ENCODE assay signal across 15 mouse cellular contexts in genomic region chr7:31140302-31140701, GRCm38 (mm10). TPM values are rescaled to one million over a fixed set of nuclear protein-coding genes. Genes with fewer than 3 reads are reported as not detected.
DNase-seq lines count a peak whose midpoint lies in the region; ATAC-seq and TF ChIP-seq lines count a peak whose summit lies in the region.
"Had no signal": no experiment of that assay in that cellular context is flagged by ENCODE, and none has a peak within 500 bp of the region (broad histone marks: within the 10 kb centered on the region; RNA-seq: fewer than 3 reads in every experiment).

No protein-coding gene starts in this region.

- WGBS in heart, embryonic 10.5 days, result 26% methylated on average over 4 of the region's 4 CpGs
- 20% methylated on average over 4 of the region's 4 CpGs for WGBS in heart, embryonic 14.5 days
- 88% methylated on average over 4 of the region's 4 CpGs for WGBS in hindbrain, postnatal 0 days
- WGBS in hindbrain, embryonic 13.5 days, result 86% methylated on average over 4 of the region's 4 CpGs

- peak; percentile 6 for DNase-seq in cerebellum, adult 11 months
- DNase-seq in cerebellum, adult 9-11 months, result no peak
- DNase-seq in heart, embryonic 10.5 days (ENCODE audit: low spot score), result no peak
- no peak for DNase-seq in heart, adult 18-20 months
- DNase-seq in heart, postnatal 10 days, result no peak
- DNase-seq in hindbrain, postnatal 0 days (ENCODE audit: low spot score), result no peak
- DNase-seq: adrenal gland, adult 8-10 months had no signal

- intact Hi-C loops in heart, postnatal 10 days (cut with DNase I), result no loop called here

- H3K36me3 ChIP-seq in heart, embryonic 10.5 days, result peaks cover 93% of the 10 kb centered on the region
- H3K36me3 ChIP-seq in heart, embryonic 14.5 days (ENCODE audit: control insufficient read depth, insufficient read depth, low read length), result peaks cover 85% of the 10 kb centered on the region
- peaks cover 78% of the 10 kb centered on the region for H3K36me3 ChIP-seq in hindbrain, postnatal 0 days (ENCODE audit: insufficient read depth, low read length)
- peaks cover 87% of the 10 kb centered on the region for H3K36me3 ChIP-seq in hindbrain, embryonic 13.5 days

- no peak overlapping the region for H3K4me3 ChIP-seq in heart, embryonic 10.5 days
- no peak overlapping the region for H3K4me3 ChIP-seq in heart, embryonic 14.5 days (ENCODE audit: control insufficient read depth in 1 of 2, insufficient read depth in 1 of 2, low read depth in 1 of 2, low read length in 2 of 2)
- H3K4me3 ChIP-seq in hindbrain, postnatal 0 days (ENCODE audit: low read length), result no peak overlapping the region
- H3K4me3 ChIP-seq in hindbrain, embryonic 13.5 days, result no peak overlapping the region
- H3K4me3 ChIP-seq: embryonic facial prominence, embryonic 12.5 days; forebrain, embryonic 15.5 days; kidney, embryonic 15.5 days had no signal

- no peak overlapping the region for H3K9ac ChIP-seq in heart, embryonic 14.5 days (ENCODE audit: low read length)
- no peak overlapping the region for H3K9ac ChIP-seq in hindbrain, postnatal 0 days (replicated peaks; ENCODE audit: low read length)
- H3K9ac ChIP-seq in hindbrain, embryonic 13.5 days, result no peak overlapping the region
- H3K9ac ChIP-seq: embryonic facial prominence, embryonic 12.5 days; forebrain, embryonic 15.5 days; hindbrain, embryonic 14.5 days; kidney, embryonic 15.5 days had no signal

- no peak for TF ChIP-seq CTCF in hindbrain, postnatal 0 days (IDR thresholded peaks at IDR 0.05; ENCODE audit: low read depth)

- peaks cover 19% of the 10 kb centered on the region for H3K4me1 ChIP-seq in heart, embryonic 10.5 days
- H3K4me1 ChIP-seq in heart, embryonic 14.5 days (ENCODE audit: control insufficient read depth in 2 of 2, insufficient read depth in 2 of 2, low read length in 2 of 2), result peaks cover 7% of the 10 kb centered on the region in 2 experiments; a peak in 3 of 4 replicates
- H3K4me1 ChIP-seq in hindbrain, postnatal 0 days (ENCODE audit: insufficient read depth, low read length), result no peaks in the 10 kb centered on the region
- no peaks in the 10 kb centered on the region for H3K4me1 ChIP-seq in hindbrain, embryonic 13.5 days (replicated peaks)
- H3K4me1 ChIP-seq: embryonic facial prominence, embryonic 12.5 days; forebrain, embryonic 15.5 days; kidney, embryonic 15.5 days had no signal

- 0 out of 2 replicates have a peak overlapping the region, but pooled peaks have one; percentile 7 for H3K27ac ChIP-seq in heart, embryonic 10.5 days
- H3K27ac ChIP-seq in heart, embryonic 14.5 days (replicated peaks in 1 of 2; ENCODE audit: control insufficient read depth in 1 of 2, insufficient read depth in 1 of 2, low read depth in 2 of 2, low read length in 2 of 2), result peak overlapping the region; percentile 43 to 47
- no peak overlapping the region for H3K27ac ChIP-seq in hindbrain, postnatal 0 days
- H3K27ac ChIP-seq in hindbrain, embryonic 13.5 days, result no peak overlapping the region
- H3K27ac ChIP-seq: embryonic facial prominence, embryonic 12.5 days; forebrain, embryonic 15.5 days; hindbrain, embryonic 14.5 days; kidney, embryonic 15.5 days had no signal

- no peaks in the 10 kb centered on the region for H3K9me3 ChIP-seq in heart, embryonic 10.5 days
- H3K9me3 ChIP-seq in heart, embryonic 14.5 days (ENCODE audit: control insufficient read depth, low read length), result no peaks in the 10 kb centered on the region
- no peaks in the 10 kb centered on the region for H3K9me3 ChIP-seq in hindbrain, postnatal 0 days (ENCODE audit: low read length)
- H3K9me3 ChIP-seq in hindbrain, embryonic 13.5 days, result no peaks in the 10 kb centered on the region
- H3K9me3 ChIP-seq: embryonic facial prominence, embryonic 12.5 days; forebrain, embryonic 15.5 days; kidney, embryonic 15.5 days had no signal

- no peak overlapping the region for H3K4me2 ChIP-seq in heart, embryonic 14.5 days (ENCODE audit: low read length)
- H3K4me2 ChIP-seq in hindbrain, postnatal 0 days (ENCODE audit: low read depth, low read length), result no peak overlapping the region
- no peak overlapping the region for H3K4me2 ChIP-seq in hindbrain, embryonic 13.5 days
- H3K4me2 ChIP-seq: embryonic facial prominence, embryonic 12.5 days; forebrain, embryonic 15.5 days; hindbrain, embryonic 14.5 days; kidney, embryonic 15.5 days had no signal

- peak; percentile 49; the same call in 1 of the 2 replicates for ATAC-seq in heart, embryonic 14.5 days (ENCODE audit: insufficient number of reproducible peaks, insufficient read depth, low FRiP score, low read depth)
- ATAC-seq in hindbrain, postnatal 0 days, result 0 out of 2 replicates have a peak, but pooled peaks have one; percentile 4
- ATAC-seq in hindbrain, embryonic 13.5 days (ENCODE audit: low FRiP score), result no peak
- ATAC-seq: forebrain, embryonic 15.5 days had no signal

- no peaks in the 10 kb centered on the region for H3K27me3 ChIP-seq in heart, embryonic 10.5 days (ENCODE audit: insufficient read depth, poor library complexity, severe bottlenecking)
- no peaks in the 10 kb centered on the region for H3K27me3 ChIP-seq in heart, embryonic 14.5 days (ENCODE audit: control insufficient read depth, insufficient read depth, low read length)
- no peaks in the 10 kb centered on the region for H3K27me3 ChIP-seq in hindbrain, postnatal 0 days (ENCODE audit: insufficient read depth, low read length)
- H3K27me3 ChIP-seq in hindbrain, embryonic 13.5 days, result no peaks in the 10 kb centered on the region
- H3K27me3 ChIP-seq: embryonic facial prominence, embryonic 12.5 days; forebrain, embryonic 15.5 days; kidney, embryonic 15.5 days had no signal

RNA-seq across cellular contexts. Expression of gene Scn1b, which starts 13.5 kb away (rescaled TPM):
- polyA plus RNA-seq in heart, embryonic 10.5 days (2016; fragmentation: Nextera tagmentation; extraction: Ambion mirVana), result 3.9 and 4.3 TPM in 2 replicates
- 10 to 100 TPM; 39.2 to 40.1 TPM for total RNA-seq in heart, adult 18-20 months (2021)
- polyA plus RNA-seq in heart, embryonic 14.5 days (2014; fragmentation: Nextera tagmentation; extraction: Ambion mirVana), result 3.4 and 3.7 TPM in 2 replicates
- 10 to 100 TPM; 13.2 to 13.9 TPM for total RNA-seq in heart, postnatal 10 days (2021)
- total RNA-seq in hindbrain, postnatal 0 days (2014; rRNA removed), result 65.7 and 69.5 TPM in 2 replicates
- 44.3 and 46.0 TPM in 2 replicates for polyA plus RNA-seq in hindbrain, postnatal 0 days (2015; fragmentation: Nextera tagmentation; extraction: Ambion mirVana)
- 4.7 and 5.2 TPM in 2 replicates for polyA plus RNA-seq in hindbrain, embryonic 13.5 days (2015; fragmentation: Nextera tagmentation; extraction: Ambion mirVana)
- total RNA-seq: G1E had no signal
- polyA plus RNA-seq: CD4-positive, CD25-positive, alpha-beta regulatory T cell, adult 4 months; G1E had no signal

RNA-seq across cellular contexts. Expression of gene Gramd1a, which starts 15.4 kb away (rescaled TPM):
- polyA plus RNA-seq in heart, embryonic 10.5 days (2016; fragmentation: Nextera tagmentation; extraction: Ambion mirVana), result 58.1 and 70.9 TPM in 2 replicates
- 10 to 100 TPM; 26.6 to 34.5 TPM for total RNA-seq in heart, adult 18-20 months (2021)
- 45.9 and 51.4 TPM in 2 replicates for polyA plus RNA-seq in heart, embryonic 14.5 days (2014; fragmentation: Nextera tagmentation; extraction: Ambion mirVana)
- total RNA-seq in heart, postnatal 10 days (2021), result 10 to 100 TPM; 25.6 to 31.4 TPM
- total RNA-seq in hindbrain, postnatal 0 days (2014; rRNA removed), result 256 and 258 TPM in 2 replicates
- 137 and 143 TPM in 2 replicates for polyA plus RNA-seq in hindbrain, postnatal 0 days (2015; fragmentation: Nextera tagmentation; extraction: Ambion mirVana)
- polyA plus RNA-seq in hindbrain, embryonic 13.5 days (2015; fragmentation: Nextera tagmentation; extraction: Ambion mirVana), result 227 and 231 TPM in 2 replicates

RNA-seq across cellular contexts. Expression of gene Hpn, which starts 25.2 kb away (rescaled TPM):
- polyA plus RNA-seq in heart, embryonic 10.5 days (2016; fragmentation: Nextera tagmentation; extraction: Ambion mirVana), result 3.6 and 15.0 TPM in 2 replicates
- 1 to 10 TPM; 2.2 to 2.4 TPM for total RNA-seq in heart, adult 18-20 months (2021)
- 1.4 and 2.0 TPM in 2 replicates for polyA plus RNA-seq in heart, embryonic 14.5 days (2014; fragmentation: Nextera tagmentation; extraction: Ambion mirVana)
- total RNA-seq in heart, postnatal 10 days (2021), result 1 to 10 TPM; 2.5 to 3.0 TPM
- not detected in 2 replicates for total RNA-seq in hindbrain, postnatal 0 days (2014; rRNA removed)
- 0.88 and 1.3 TPM in 2 replicates for polyA plus RNA-seq in hindbrain, postnatal 0 days (2015; fragmentation: Nextera tagmentation; extraction: Ambion mirVana)
- polyA plus RNA-seq in hindbrain, embryonic 13.5 days (2015; fragmentation: Nextera tagmentation; extraction: Ambion mirVana), result 0.65 and 0.78 TPM in 2 replicates
- polyA plus RNA-seq: G1E had no signal

Comparison
In these comparisons a context has a peak if more than half of its experiments do, and no peak if none do; other contexts are left out.
1. H3K27ac ChIP-seq: peak in heart, embryonic 10.5 days (single experiment) and heart, embryonic 14.5 days (2 of 2); none in hindbrain, postnatal 0 days (single experiment) and hindbrain, embryonic 13.5 days (single experiment).